Comparison of ENCODE assay signal across 15 mouse cellular contexts in the genomic region with DNA sequence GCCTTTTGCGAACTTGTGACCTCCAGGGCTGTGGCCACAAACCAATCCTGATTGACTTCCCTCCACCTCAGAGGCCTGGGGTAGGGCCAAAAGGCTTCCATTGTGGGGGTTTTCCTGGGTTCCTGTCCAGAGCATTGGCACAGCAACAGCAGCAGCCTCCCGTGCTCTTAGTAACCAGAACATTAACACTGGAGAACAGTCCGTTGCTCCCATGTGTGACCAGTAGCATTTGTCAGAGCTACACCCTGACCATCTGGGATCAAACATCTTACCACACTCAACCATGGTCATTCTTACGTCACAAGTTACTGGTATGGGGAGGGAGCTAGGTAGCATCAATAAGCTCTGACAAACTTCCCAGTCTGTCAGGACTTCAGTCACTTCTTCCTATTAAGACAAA. TPM values are rescaled to one million over a fixed set of nuclear protein-coding genes. Genes with fewer than 3 reads are reported as not detected.
DNase-seq lines count a peak whose midpoint lies in the region; TF ChIP-seq lines count a peak whose summit lies in the region.
"Had no signal": no experiment of that assay in that cellular context is flagged by ENCODE, and none has a peak within 500 bp of the region (broad histone marks: within the 10 kb centered on the region; RNA-seq: fewer than 3 reads in every experiment).

No protein-coding gene starts in this region.

- no peak for DNase-seq in gastrocnemius, adult 2 months
- DNase-seq in gastrocnemius, postnatal 10 days, result no peak
- peak; percentile 20 for DNase-seq in 416B (ENCODE audit: low read depth)
- no peak for DNase-seq in embryo, embryonic 11 days
- DNase-seq in lung, postnatal 25 days (ENCODE audit: low spot score), result no peak
- DNase-seq: cerebellum, adult 11-12 months; cerebellum, postnatal 25 days had no signal

- intact Hi-C loops in gastrocnemius, adult 2 months (cut with DNase I), result no loop called here

- no peak for TF ChIP-seq POLR2A in myocyte (IDR thresholded peaks at IDR 0.05; ENCODE audit: insufficient read length, low read depth)

- H3K36me3 ChIP-seq in macrophage (ENCODE audit: inconsistent target) (peaks cover 14% of the 10 kb centered on the region), myocyte (ENCODE audit: control insufficient read depth, insufficient read depth) (peaks cover 32% of the 10 kb centered on the region)
- H3K36me3 ChIP-seq: forebrain, embryonic 15.5 days had no signal

- H3K4me3 ChIP-seq in gastrocnemius, adult 2 months, result no peak overlapping the region
- H3K4me3 ChIP-seq in macrophage (ENCODE audit: inconsistent target) (no peak overlapping the region), myocyte (no peak overlapping the region)
- H3K4me3 ChIP-seq: embryonic facial prominence, embryonic 10.5 days; erythroblast, embryonic 14.5 days; forebrain, embryonic 15.5 days; heart, embryonic 15.5 days; hindbrain, embryonic 15.5 days had no signal

- WGBS in macrophage (ENCODE audit: missing documents), result 66% methylated on average over 4 of the region's 4 CpGs

- H3K27ac ChIP-seq in gastrocnemius, adult 2 months, result peak overlapping the region; percentile 17
- peak overlapping the region; percentile 78 for H3K27ac ChIP-seq in macrophage
- H3K27ac ChIP-seq: embryonic facial prominence, embryonic 10.5 days; forebrain, embryonic 15.5 days; heart, embryonic 15.5 days; hindbrain, embryonic 15.5 days had no signal

- H3K79me2 ChIP-seq in macrophage (ENCODE audit: inconsistent target) (peaks cover 26% of the 10 kb centered on the region), myocyte (ENCODE audit: control insufficient read depth, insufficient read depth) (peaks cover 3% of the 10 kb centered on the region)

- no peak overlapping the region for H3ac ChIP-seq in myocyte (ENCODE audit: control insufficient read depth, insufficient read length)

- TF ChIP-seq CTCF in gastrocnemius, adult 2 months (IDR thresholded peaks at IDR 0.05), result no peak

- no peaks in the 10 kb centered on the region for H3K27me3 ChIP-seq in myocyte (ENCODE audit: control insufficient read depth, insufficient read depth, insufficient read length)
- H3K27me3 ChIP-seq: forebrain, embryonic 15.5 days; heart, embryonic 15.5 days; hindbrain, embryonic 15.5 days had no signal

- H3K4me2 ChIP-seq in myocyte (ENCODE audit: low read depth), result no peak overlapping the region
- H3K4me2 ChIP-seq: forebrain, embryonic 15.5 days; heart, embryonic 11.5 days; heart, embryonic 15.5 days; hindbrain, embryonic 15.5 days had no signal

TF ChIP-seq in myocyte, 11 proteins besides CTCF, POLR2A, EP300 and RAD21:
- TF ChIP-seq MYOD1 (IDR thresholded peaks at IDR 0.05; ENCODE audit: control insufficient read depth in 1 of 3, insufficient read length in 2 of 3, low read depth in 2 of 3) (no peak), USF1 (IDR thresholded peaks at IDR 0.05; ENCODE audit: low read depth) (no peak), POLR2AphosphoS2 (IDR thresholded peaks at IDR 0.05; ENCODE audit: insufficient read length, low read depth) (peak; percentile 30), MYOG (IDR thresholded peaks at IDR 0.05; ENCODE audit: control insufficient read depth in 1 of 3, insufficient read depth in 1 of 3, insufficient read length in 2 of 3, low read depth in 2 of 3) (no peak)

RNA-seq across cellular contexts. Expression of a gene that starts 28.1 kb away (rescaled TPM):
- total RNA-seq in gastrocnemius, adult 2 months (2021), result 10 to 100 TPM in 1 of 2 experiments, 1 to 10 TPM in 1; 9.2 to 13.6 TPM
- total RNA-seq in gastrocnemius, postnatal 10 days (2021), result 10 to 100 TPM; 20.1 to 25.7 TPM
- 100 to 1,000 TPM in 15 of 26 experiments, 10 to 100 TPM in 11; 32.0 to 306 (median 123) TPM for total RNA-seq in macrophage (2018; cell fraction: chromatin; rRNA removed)
- 100 to 1,000 TPM in 8 of 26 experiments, 10 to 100 TPM in 18; 29.3 to 200 (median 49.8) TPM for total RNA-seq in macrophage (2018; cell fraction: cytosol; rRNA removed)
- total RNA-seq in macrophage (2018; cell fraction: nucleus; rRNA removed), result 100 to 1,000 TPM in 19 of 26 experiments, 10 to 100 TPM in 7; 49.0 to 321 (median 163) TPM
- polyA plus RNA-seq in macrophage (2018) (25.5 to 41.4 TPM (median 28.7 TPM) in 3 replicates), myocyte (2012; fragmentation: generic; extraction: Trizol) (19.9 TPM)
